Mouse (Mus musculus) thymus, postnatal 0 days (tissue): ENCODE measurements around the gene Ermard. TPM values are rescaled to one million over a fixed set of nuclear protein-coding genes. Genes with fewer than 3 reads are reported as not detected.

Experiments used
- DNase-seq: peaks from one replicate; pipeline ENCODE4 v3.0.0-alpha.2; 2015; ENCODE audit warnings: low spot score
- polyA plus RNA-seq: library from polyadenylated mRNA; unstranded; fragments of >200 nt; fragmentation: Nextera tagmentation; extraction: Ambion mirVana; gene quantifications from 2 replicates; pipeline ENCODE4 v1.2.1, GENCODE M21; 2015

Ermard gene
- polyA plus RNA-seq, 1 experiment from 2014 or later: 89.5 TPM

DNA sequence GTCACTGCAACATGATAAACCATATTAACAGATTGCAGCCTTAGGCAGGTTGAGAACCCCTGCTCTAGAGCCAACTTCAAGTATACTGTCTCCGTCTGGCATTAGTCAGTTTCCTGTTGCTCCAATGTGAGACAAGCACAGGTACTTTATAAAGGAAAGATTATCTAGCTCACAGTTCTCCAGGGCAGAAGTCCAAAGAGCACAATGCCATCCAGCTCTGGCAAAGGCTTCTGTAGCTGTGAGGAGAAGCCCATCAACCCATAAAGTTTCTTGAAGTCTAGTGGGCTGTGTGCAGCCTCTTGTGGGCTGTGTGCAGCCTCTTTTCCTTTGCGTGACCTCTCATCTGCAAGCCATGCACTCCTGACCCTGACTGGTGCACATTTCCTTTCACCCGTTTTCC, 74.5 kb downstream of the Ermard start:
- no peak for DNase-seq

- DNase-seq: no peak
Observed at GRCm38 (mm10) chr17:15120096-15120495, 79.1 kb downstream of the Ermard start.

DNA sequence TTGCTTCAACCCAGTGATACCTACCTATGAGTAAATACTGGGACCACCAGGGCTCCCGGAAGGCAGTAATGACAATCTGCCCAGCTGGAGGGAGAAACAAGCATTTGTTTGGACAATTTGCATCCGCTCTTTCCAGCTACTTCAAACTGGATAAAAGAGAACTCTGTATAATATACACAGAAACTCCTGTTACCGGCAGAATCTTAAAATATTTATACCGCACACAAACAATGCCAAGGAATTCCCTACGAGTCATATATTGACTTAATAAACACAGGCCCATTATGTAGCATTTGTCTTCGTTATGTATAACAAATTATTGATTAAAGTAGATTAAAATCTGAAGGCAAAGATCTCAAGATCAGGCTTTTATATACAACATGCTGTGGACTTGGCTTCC, 79.6 kb downstream of the Ermard start:
- no peak for DNase-seq

DNA sequence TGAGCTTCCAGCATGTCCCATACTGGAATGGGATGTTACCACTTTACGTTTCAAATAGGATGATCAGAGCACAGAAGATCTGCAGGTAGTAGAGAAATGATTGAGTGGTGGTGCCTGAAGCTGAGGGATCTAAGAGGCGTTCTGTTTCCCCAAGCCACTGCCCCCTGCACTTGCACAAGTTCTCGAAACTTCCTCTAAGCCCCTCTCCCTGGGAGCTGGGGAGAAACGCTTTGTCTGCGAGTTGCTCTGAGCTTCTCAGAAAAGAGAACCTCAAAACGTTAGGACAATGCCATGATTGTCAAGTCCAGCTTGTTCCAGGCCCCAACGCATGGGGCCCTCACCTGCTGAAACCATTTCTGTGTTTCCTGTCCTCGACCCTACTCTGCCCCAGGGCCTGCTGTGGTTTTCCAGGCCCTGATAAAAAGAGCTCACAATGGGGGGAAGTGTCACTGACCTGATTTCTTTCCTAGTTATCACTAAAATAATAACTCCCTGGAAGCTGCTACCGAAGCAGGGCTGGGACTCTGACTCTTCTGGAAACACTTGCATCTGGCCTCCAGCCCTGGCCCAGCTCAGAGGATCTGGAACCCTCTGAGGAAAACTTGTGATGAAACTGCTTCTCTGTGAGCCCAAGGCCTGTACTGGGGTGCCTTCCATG, 88.8 kb downstream of the Ermard start:
- DNase-seq: no peak

DNA sequence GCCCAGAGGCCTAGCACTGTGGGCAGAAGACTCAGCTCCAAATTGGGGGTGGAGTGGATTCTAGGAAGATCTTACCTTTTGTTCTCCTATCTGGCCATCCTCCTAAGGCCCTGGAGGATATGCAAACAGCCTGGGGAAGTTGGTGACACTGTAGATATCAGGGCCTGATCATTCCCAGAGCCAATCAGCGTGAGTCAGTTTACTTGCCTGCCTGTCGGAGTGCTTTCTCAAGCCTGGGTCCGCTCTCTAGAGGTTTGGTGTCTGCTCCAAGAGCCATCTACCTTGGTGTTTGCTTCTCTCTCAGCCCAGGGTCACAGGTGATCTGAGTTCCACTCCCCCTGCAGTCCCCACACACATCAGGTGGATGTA, 89.3 kb downstream of the Ermard start:
- DNase-seq: no peak

GRCm38 (mm10) chr17:15134905-15135669, 94.1 kb downstream of the Ermard start:
- no peak for DNase-seq

GRCm38 (mm10) chr17:15137443-15137842, 96.4 kb downstream of the Ermard start:
- no peak for DNase-seq

Other genes with a start within 250 kb of the Ermard start
- 16.1 and 21.3 TPM in 2 replicates for gene Wdr27, start 98.0 kb upstream of the Ermard start, polyA plus RNA-seq
- 37.5 and 39.0 TPM in 2 replicates for gene 1600012H06Rik, start 98.0 kb upstream of the Ermard start, polyA plus RNA-seq
- 42.1 and 43.7 TPM in 2 replicates for gene Phf10, start 79.9 kb upstream of the Ermard start, polyA plus RNA-seq
- 11.9 and 15.9 TPM in 2 replicates for gene 9030025P20Rik, start 62.7 kb upstream of the Ermard start, polyA plus RNA-seq
- 0.23 and 2.2 TPM in 2 replicates for gene Gm3417, start 62.4 kb upstream of the Ermard start, polyA plus RNA-seq
- gene Gm3435, start 31.0 kb upstream of the Ermard start, polyA plus RNA-seq: 8.5 and 13.8 TPM in 2 replicates
- gene Tcte3, start 280 bp downstream of the Ermard start, polyA plus RNA-seq: 2.1 and 2.7 TPM in 2 replicates
- gene Gm3448, start 329 bp downstream of the Ermard start, polyA plus RNA-seq: 5.8 and 9.0 TPM in 2 replicates